Mouse (Mus musculus) hindbrain, embryonic 14.5 days (tissue): ENCODE results near the gene Lamb3. TPM values are rescaled to one million over a fixed set of nuclear protein-coding genes. Genes with fewer than 3 reads are reported as not detected.

Source experiments
- ATAC-seq: fragments of 200-750 bp; cut with Nextera tagmentation; 2 replicates; pipeline ENCODE4 v1.8.0; 2017; ENCODE audit warnings: moderate number of reproducible peaks, mild to moderate bottlenecking, moderate TSS enrichment, moderate library complexity; ENCODE audit not compliant: low FRiP score
- DNase-seq: peaks from one replicate; pipeline ENCODE4 v3.0.0-alpha.2; 2015; ENCODE audit warnings: low spot score
- H3K27ac ChIP-seq: fragments of 300-500 bp; sonication (generic); 2 replicates; pipeline ENCODE4 v1.5.1; 2014; ENCODE audit warnings: mild to moderate bottlenecking, moderate library complexity
- H3K27me3 ChIP-seq: fragments of 300-500 bp; sonication (generic); 2 replicates; pipeline ENCODE4 v1.6.1; 2014; ENCODE audit warnings: mild to moderate bottlenecking, low read length, mixed read lengths; ENCODE audit not compliant: control insufficient read depth, insufficient read depth
- H3K36me3 ChIP-seq: fragments of 300-500 bp; sonication (generic); replicated peaks from 2 replicates; pipeline ENCODE4 v1.6.1; 2014; ENCODE audit not compliant: control insufficient read depth, insufficient read depth
- H3K4me1 ChIP-seq: fragments of 300-500 bp; sonication (generic); replicated peaks from 2 replicates; pipeline ENCODE4 v1.6.1; 2014; ENCODE audit warnings: antibody characterized with exemption, low read length, mixed read lengths; ENCODE audit not compliant: control insufficient read depth, insufficient read depth
- H3K4me2 ChIP-seq: fragments of 300-500 bp; sonication (generic); replicated peaks from 2 replicates; pipeline ENCODE4 v1.6.1; 2014; ENCODE audit warnings: mild to moderate bottlenecking, moderate library complexity
- H3K4me3 ChIP-seq: fragments of 300-500 bp; sonication (generic); replicated peaks from 2 replicates; pipeline ENCODE4 v1.5.1; 2014; ENCODE audit warnings: mild to moderate bottlenecking, low read length
- H3K9ac ChIP-seq: fragments of 300-500 bp; sonication (generic); 2 replicates; pipeline ENCODE4 v1.6.1; 2014
- H3K9me3 ChIP-seq: fragments of 300-500 bp; sonication (generic); 2 replicates; pipeline ENCODE4 v1.6.1; 2016; ENCODE audit warnings: low read length; ENCODE audit not compliant: control insufficient read depth
- WGBS: fragments of 180-500 bp; shearing (Covaris S2); extraction: QIAGEN DNeasy Blood & Tissue Kit; methylation state at CpG from one replicate; pipeline ENCODE4 v1.1.7; 2014; 5-methylcytosine and 5-hydroxymethylcytosine counted together
- polyA plus RNA-seq: library from polyadenylated mRNA; unstranded; fragments of >200 nt; fragmentation: Nextera tagmentation; extraction: Ambion mirVana; gene quantifications from 2 replicates; pipeline ENCODE4 v1.2.1, GENCODE M21; 2014

Gene Lamb3
- polyA plus RNA-seq, 1 experiment from 2014 or later = 0.31 TPM

- Histone ChIP-seq H3K9ac (no peak overlapping the region), H3K4me2 (no peak overlapping the region), H3K27me3 (no peaks in the 10 kb centered on the region), H3K27ac (no peak overlapping the region), H3K9me3 (no peaks in the 10 kb centered on the region), H3K4me3 (no peak overlapping the region), H3K36me3 (no peaks in the 10 kb centered on the region), H3K4me1 (no peaks in the 10 kb centered on the region)
- DNase-seq = no peak
- ATAC-seq = no peak
- WGBS = 84% methylated on average over 1 of the region's 1 CpGs
These were observed 104.1 kb downstream of the Lamb3 start for GRCm38 (mm10) chr1:193311596-193311995.

GRCm38 (mm10) chr1:193315705-193316357 is 108.3 kb downstream of the Lamb3 start:
- 70% methylated on average over 5 of the region's 5 CpGs for WGBS
- no peak for ATAC-seq
- H3K4me2 ChIP-seq = no peak overlapping the region
- H3K27ac ChIP-seq = no peak overlapping the region
- no peaks in the 10 kb centered on the region for H3K4me1 ChIP-seq
- H3K4me3 ChIP-seq = no peak overlapping the region
- no peaks in the 10 kb centered on the region for H3K9me3 ChIP-seq
- no peaks in the 10 kb centered on the region for H3K27me3 ChIP-seq
- no peaks in the 10 kb centered on the region for H3K36me3 ChIP-seq
- no peak for DNase-seq
- no peak overlapping the region for H3K9ac ChIP-seq

DNA sequence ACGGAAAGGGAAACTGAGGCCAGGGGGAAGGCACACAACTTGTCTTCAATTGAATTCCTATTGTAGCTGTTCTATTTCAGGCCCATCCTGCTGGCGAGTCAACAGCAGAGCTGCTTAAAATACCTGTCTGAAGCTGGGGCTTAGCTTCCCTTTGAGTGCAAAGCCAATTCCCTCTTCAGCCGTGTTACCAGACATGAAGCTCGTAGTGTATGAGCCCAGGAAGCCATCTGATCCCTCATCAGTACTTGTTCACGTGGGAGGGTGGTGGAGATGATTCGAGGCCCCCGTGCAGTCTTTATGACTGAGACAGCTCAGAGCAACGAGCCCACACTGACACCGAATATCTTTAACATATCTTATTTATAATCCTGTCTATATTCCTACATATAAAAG is 108.9 kb downstream of the Lamb3 start:
- no peak overlapping the region for H3K27ac ChIP-seq
- no peaks in the 10 kb centered on the region for H3K36me3 ChIP-seq
- no peak for ATAC-seq
- H3K4me3 ChIP-seq = no peak overlapping the region
- WGBS = 76% methylated on average over 9 of the region's 9 CpGs
- no peak overlapping the region for H3K4me2 ChIP-seq
- no peaks in the 10 kb centered on the region for H3K9me3 ChIP-seq
- H3K9ac ChIP-seq = no peak overlapping the region
- DNase-seq = no peak
- H3K4me1 ChIP-seq = no peaks in the 10 kb centered on the region
- no peaks in the 10 kb centered on the region for H3K27me3 ChIP-seq

DNA sequence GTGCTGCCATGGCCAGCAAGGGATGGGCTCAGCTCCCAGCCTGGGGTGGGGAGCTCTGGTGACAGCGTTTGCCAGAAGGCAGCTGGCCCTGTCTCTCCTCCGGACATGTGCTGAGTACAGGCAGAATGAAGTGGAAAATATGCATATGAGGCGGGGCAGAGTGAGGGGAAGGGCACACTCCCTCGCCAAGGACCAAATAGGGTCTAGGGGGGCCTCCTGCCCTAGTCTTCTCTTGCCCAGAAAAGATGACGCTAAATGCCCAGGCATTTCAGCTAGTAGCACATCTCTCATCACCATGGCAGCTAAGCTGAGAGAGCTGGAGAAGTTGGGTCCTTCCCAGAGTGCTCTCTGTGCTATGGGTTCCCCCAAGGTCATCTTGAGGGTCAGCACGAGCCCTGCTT is 109.7 kb downstream of the Lamb3 start:
- Histone ChIP-seq H3K36me3 (no peaks in the 10 kb centered on the region), H3K27me3 (no peaks in the 10 kb centered on the region), H3K4me3 (no peak overlapping the region), H3K27ac (no peak overlapping the region), H3K4me2 (no peak overlapping the region), H3K9me3 (no peaks in the 10 kb centered on the region), H3K9ac (no peak overlapping the region), H3K4me1 (no peaks in the 10 kb centered on the region)
- WGBS = 30% methylated on average over 6 of the region's 6 CpGs
- ATAC-seq (peak; percentile 73; the same call in 1 of the 2 replicates), DNase-seq (peak; percentile 49)

- no peaks in the 10 kb centered on the region for H3K9me3 ChIP-seq
- no peaks in the 10 kb centered on the region for H3K4me1 ChIP-seq
- H3K9ac ChIP-seq = no peak overlapping the region
- DNase-seq = no peak
- no peak overlapping the region for H3K4me3 ChIP-seq
- H3K27ac ChIP-seq = no peak overlapping the region
- H3K4me2 ChIP-seq = no peak overlapping the region
- 66% methylated on average over 3 of the region's 3 CpGs for WGBS
- H3K36me3 ChIP-seq = no peaks in the 10 kb centered on the region
- H3K27me3 ChIP-seq = no peaks in the 10 kb centered on the region
- no peak for ATAC-seq
These were observed 112.2 kb downstream of the Lamb3 start for GRCm38 (mm10) chr1:193319721-193320120.

DNA sequence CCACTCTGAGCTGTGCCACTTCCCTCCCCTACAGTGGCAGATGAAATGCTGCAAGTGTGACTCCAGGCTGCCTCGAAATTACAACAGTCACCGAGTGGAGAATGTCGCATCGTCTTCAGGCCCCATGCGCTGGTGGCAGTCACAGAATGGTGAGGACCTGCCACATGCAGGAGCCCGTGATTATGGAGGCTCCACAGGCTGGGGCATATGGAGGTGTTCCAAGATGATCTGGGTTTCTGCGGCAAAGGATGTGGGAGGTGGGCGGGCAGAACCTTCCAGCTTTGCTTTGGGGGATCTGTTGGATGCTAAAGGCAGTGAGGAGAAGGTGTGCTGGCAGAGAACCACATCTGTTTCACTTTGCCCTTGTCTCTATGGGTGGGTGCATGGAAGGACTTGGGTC is 112.9 kb downstream of the Lamb3 start:
- H3K36me3 ChIP-seq = no peaks in the 10 kb centered on the region
- no peak overlapping the region for H3K4me3 ChIP-seq
- no peak overlapping the region for H3K4me2 ChIP-seq
- H3K27me3 ChIP-seq = no peaks in the 10 kb centered on the region
- 94% methylated on average over 8 of the region's 8 CpGs for WGBS
- H3K27ac ChIP-seq = no peak overlapping the region
- no peaks in the 10 kb centered on the region for H3K4me1 ChIP-seq
- ATAC-seq (no peak), DNase-seq (no peak)
- no peak overlapping the region for H3K9ac ChIP-seq
- H3K9me3 ChIP-seq = no peaks in the 10 kb centered on the region

GRCm38 (mm10) chr1:193323686-193324085 is 116.2 kb downstream of the Lamb3 start:
- no peaks in the 10 kb centered on the region for H3K9me3 ChIP-seq
- H3K36me3 ChIP-seq = no peaks in the 10 kb centered on the region
- no peak overlapping the region for H3K27ac ChIP-seq
- DNase-seq = no peak
- no peak overlapping the region for H3K4me2 ChIP-seq
- no peak overlapping the region for H3K4me3 ChIP-seq
- H3K9ac ChIP-seq = no peak overlapping the region
- no peak for ATAC-seq
- no peaks in the 10 kb centered on the region for H3K27me3 ChIP-seq
- 96% methylated on average over 6 of the region's 6 CpGs for WGBS
- no peaks in the 10 kb centered on the region; the same call in 1 of the 2 replicates for H3K4me1 ChIP-seq

GRCm38 (mm10) chr1:193324224-193324623 is 116.7 kb downstream of the Lamb3 start:
- no peaks in the 10 kb centered on the region for H3K36me3 ChIP-seq
- DNase-seq (no peak), ATAC-seq (no peak)
- no peak overlapping the region for H3K4me3 ChIP-seq
- H3K9me3 ChIP-seq = no peaks in the 10 kb centered on the region
- H3K4me2 ChIP-seq = no peak overlapping the region
- no peak overlapping the region for H3K27ac ChIP-seq
- H3K27me3 ChIP-seq = no peaks in the 10 kb centered on the region
- 42% methylated on average over 2 of the region's 2 CpGs for WGBS
- no peak overlapping the region for H3K9ac ChIP-seq
- H3K4me1 ChIP-seq = no peaks in the 10 kb centered on the region; the same call in 1 of the 2 replicates

- ATAC-seq = no peak
- H3K4me2 ChIP-seq = no peak overlapping the region
- no peaks in the 10 kb centered on the region for H3K9me3 ChIP-seq
- 91% methylated on average over 6 of the region's 6 CpGs for WGBS
- H3K27me3 ChIP-seq = no peaks in the 10 kb centered on the region
- H3K27ac ChIP-seq = no peak overlapping the region
- no peaks in the 10 kb centered on the region for H3K36me3 ChIP-seq
- no peaks in the 10 kb centered on the region; the same call in 1 of the 2 replicates for H3K4me1 ChIP-seq
- H3K9ac ChIP-seq = no peak overlapping the region
- H3K4me3 ChIP-seq = no peak overlapping the region
- DNase-seq = no peak
These were observed 118.4 kb downstream of the Lamb3 start for GRCm38 (mm10) chr1:193325891-193326290.
